ENCODE assay signal across 26 mouse cellular contexts in the genomic region with DNA sequence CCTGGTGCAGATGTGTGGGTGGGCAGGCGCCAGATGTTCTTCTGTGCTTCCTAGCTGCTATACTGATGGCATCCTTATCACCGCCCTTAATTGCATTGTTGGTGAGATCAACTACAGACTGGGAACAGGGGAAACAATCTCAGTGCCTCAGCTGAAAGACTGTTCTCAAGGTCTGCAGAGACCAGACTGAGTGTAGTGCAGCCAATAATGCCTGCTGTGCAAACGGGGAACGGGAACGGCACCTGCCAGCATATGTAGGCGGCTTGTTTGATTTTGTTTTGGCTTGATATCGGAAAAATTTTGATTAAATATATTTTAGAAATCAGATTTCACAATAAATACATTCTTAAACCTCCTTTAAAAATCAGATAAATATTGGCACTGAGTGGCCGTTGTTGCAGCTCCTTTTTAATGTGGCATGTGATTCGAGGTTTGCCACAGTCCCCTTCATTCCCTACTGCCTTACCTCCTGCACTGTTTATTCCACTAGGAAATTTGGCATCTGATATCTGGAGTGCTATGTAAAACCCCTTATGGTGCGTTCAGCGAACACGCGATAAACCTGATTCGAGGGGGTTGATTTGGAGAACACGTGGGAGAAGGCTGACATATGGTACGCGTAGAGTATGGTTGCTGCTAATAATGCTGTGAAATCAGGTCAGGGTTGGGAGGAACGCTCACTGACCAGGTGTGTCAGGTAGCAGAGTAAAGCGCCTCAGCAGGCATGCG.
A peak's percentile ranks its signal among the peaks of the same experiment; 100 is the strongest.
DNase-seq lines count a peak whose midpoint lies in the region; ATAC-seq and TF ChIP-seq lines count a peak whose summit lies in the region.
"Had no signal": no experiment of that assay in that cellular context is flagged by ENCODE, and none has a peak within 500 bp of the region (broad histone marks: within the 10 kb centered on the region; RNA-seq: fewer than 3 reads in every experiment).

No protein-coding gene starts in this region.

- no peak overlapping the region for H3K9ac ChIP-seq in forebrain, embryonic 16.5 days (replicated peaks; ENCODE audit: low read depth, low read length)
- no peak overlapping the region for H3K9ac ChIP-seq in hindbrain, embryonic 13.5 days
- H3K9ac ChIP-seq in heart, embryonic 12.5 days = no peak overlapping the region
- H3K9ac ChIP-seq: embryonic facial prominence, embryonic 15.5 days; kidney, embryonic 15.5 days; midbrain, embryonic 12.5 days; neural tube, embryonic 15.5 days had no signal

- no peaks in the 10 kb centered on the region for H3K36me3 ChIP-seq in testis, adult 2 months (ENCODE audit: control insufficient read depth, insufficient read depth, low read length)
- H3K36me3 ChIP-seq in forebrain, embryonic 16.5 days (ENCODE audit: control insufficient read depth, insufficient read depth) = no peaks in the 10 kb centered on the region
- no peaks in the 10 kb centered on the region for H3K36me3 ChIP-seq in hindbrain, embryonic 13.5 days
- no peaks in the 10 kb centered on the region for H3K36me3 ChIP-seq in heart, embryonic 12.5 days
- H3K36me3 ChIP-seq: embryonic facial prominence, embryonic 15.5 days; G1E; kidney, embryonic 15.5 days; limb, embryonic 10.5 days; midbrain, embryonic 12.5 days; neural tube, embryonic 15.5 days had no signal

- ATAC-seq in forebrain, embryonic 16.5 days = peak; percentile 85
- no peak for ATAC-seq in hindbrain, embryonic 13.5 days (ENCODE audit: low FRiP score)
- ATAC-seq in heart, embryonic 12.5 days (ENCODE audit: insufficient number of reproducible peaks, low FRiP score) = no peak
- ATAC-seq: intestine, postnatal 0 days; Patski had no signal

- no peak for DNase-seq in testis, postnatal 10 days (ENCODE audit: low spot score)
- peak; percentile 51 for DNase-seq in layer of hippocampus, adult 9-11 months
- no peak for DNase-seq in urinary bladder, postnatal 36 days (ENCODE audit: low spot score in 2 of 2)
- DNase-seq: adrenal gland, postnatal 36 days; B cell, adult 2 months; cerebellum, adult 2 months; gastrocnemius, postnatal 10 days; heart, postnatal 14 days; kidney, postnatal 36 days; right cerebral cortex, postnatal 14 days; thymus, postnatal 36 days had no signal

- TF ChIP-seq POLR2A in testis, adult 2 months (IDR thresholded peaks at IDR 0.05; ENCODE audit: control insufficient read depth, low read depth, low read length) = no peak

- no peak for TF ChIP-seq CTCF in testis, adult 2 months (IDR thresholded peaks at IDR 0.05; ENCODE audit: control insufficient read depth, insufficient read depth, insufficient replicate concordance, low read depth, low read length)

- H3K4me1 ChIP-seq in testis, adult 2 months (ENCODE audit: control insufficient read depth, insufficient read depth, low read length) = peaks cover 2% of the 10 kb centered on the region
- H3K4me1 ChIP-seq in forebrain, embryonic 16.5 days (replicated peaks; ENCODE audit: control insufficient read depth, insufficient read depth, low read length) = peaks cover 7% of the 10 kb centered on the region; the same call in 1 of the 2 replicates
- no peaks in the 10 kb centered on the region for H3K4me1 ChIP-seq in hindbrain, embryonic 13.5 days (replicated peaks)
- peaks cover 24% of the 10 kb centered on the region for H3K4me1 ChIP-seq in heart, embryonic 12.5 days (replicated peaks)
- H3K4me1 ChIP-seq: limb, embryonic 10.5 days; neural tube, embryonic 15.5 days had no signal

- no peak overlapping the region for H3K27ac ChIP-seq in testis, adult 2 months (ENCODE audit: control insufficient read depth, insufficient read depth, low read depth, low read length)
- H3K27ac ChIP-seq in forebrain, embryonic 16.5 days (ENCODE audit: low read length) = no peak overlapping the region; the same call in none of the 2 replicates
- H3K27ac ChIP-seq in hindbrain, embryonic 13.5 days = no peak overlapping the region
- H3K27ac ChIP-seq in heart, embryonic 12.5 days (ENCODE audit: poor library complexity, severe bottlenecking) = no peak overlapping the region
- H3K27ac ChIP-seq: macrophage; midbrain, embryonic 12.5 days; neural tube, embryonic 15.5 days had no signal

- H3K27me3 ChIP-seq in testis, adult 2 months (ENCODE audit: control insufficient read depth, insufficient read depth, low read length) = no peaks in the 10 kb centered on the region
- no peaks in the 10 kb centered on the region for H3K27me3 ChIP-seq in forebrain, embryonic 16.5 days (replicated peaks; ENCODE audit: control insufficient read depth, insufficient read depth, low read length)
- no peaks in the 10 kb centered on the region for H3K27me3 ChIP-seq in hindbrain, embryonic 13.5 days
- H3K27me3 ChIP-seq in heart, embryonic 12.5 days (replicated peaks) = no peaks in the 10 kb centered on the region
- H3K27me3 ChIP-seq: CH12.LX; embryonic facial prominence, embryonic 15.5 days; kidney, embryonic 15.5 days; midbrain, embryonic 12.5 days; neural tube, embryonic 15.5 days; Patski had no signal

- peak overlapping the region; percentile 44; the same call in 1 of the 2 replicates for H3K4me3 ChIP-seq in testis, adult 2 months (ENCODE audit: control insufficient read depth, low read depth, low read length)
- H3K4me3 ChIP-seq in forebrain, embryonic 16.5 days (replicated peaks; ENCODE audit: low read length) = no peak overlapping the region
- H3K4me3 ChIP-seq in hindbrain, embryonic 13.5 days = no peak overlapping the region
- H3K4me3 ChIP-seq in heart, embryonic 12.5 days = no peak overlapping the region
- H3K4me3 ChIP-seq: embryonic facial prominence, embryonic 15.5 days; kidney, embryonic 15.5 days; limb, embryonic 10.5 days; midbrain, embryonic 12.5 days; neural tube, embryonic 15.5 days had no signal

- no peaks in the 10 kb centered on the region for H3K9me3 ChIP-seq in forebrain, embryonic 16.5 days (ENCODE audit: control insufficient read depth, low read length)
- no peaks in the 10 kb centered on the region for H3K9me3 ChIP-seq in hindbrain, embryonic 13.5 days
- H3K9me3 ChIP-seq in heart, embryonic 12.5 days (replicated peaks) = no peaks in the 10 kb centered on the region
- H3K9me3 ChIP-seq: embryonic facial prominence, embryonic 15.5 days; G1E; kidney, embryonic 15.5 days; limb, embryonic 10.5 days; midbrain, embryonic 12.5 days; neural tube, embryonic 15.5 days had no signal

- 68% methylated on average over 20 of the region's 20 CpGs for WGBS in forebrain, embryonic 16.5 days
- 93% methylated on average over 20 of the region's 20 CpGs for WGBS in hindbrain, embryonic 13.5 days
- WGBS in heart, embryonic 12.5 days = 90% methylated on average over 20 of the region's 20 CpGs

- H3K4me2 ChIP-seq in forebrain, embryonic 16.5 days (ENCODE audit: low read length) = no peak overlapping the region
- no peak overlapping the region for H3K4me2 ChIP-seq in hindbrain, embryonic 13.5 days
- H3K4me2 ChIP-seq in heart, embryonic 12.5 days = no peak overlapping the region
- H3K4me2 ChIP-seq: embryonic facial prominence, embryonic 15.5 days; heart, embryonic 11.5 days; kidney, embryonic 15.5 days; midbrain, embryonic 12.5 days; neural tube, embryonic 15.5 days had no signal
